Mouse (Mus musculus): ENCODE measurements at regions not wholly inside any gene's neighbourhood (a gene's known extent, or its start where the extent isn't known, plus 50 kb on each side); places are given as distances from the start of the nearest gene placed in this dataset.

DNA sequence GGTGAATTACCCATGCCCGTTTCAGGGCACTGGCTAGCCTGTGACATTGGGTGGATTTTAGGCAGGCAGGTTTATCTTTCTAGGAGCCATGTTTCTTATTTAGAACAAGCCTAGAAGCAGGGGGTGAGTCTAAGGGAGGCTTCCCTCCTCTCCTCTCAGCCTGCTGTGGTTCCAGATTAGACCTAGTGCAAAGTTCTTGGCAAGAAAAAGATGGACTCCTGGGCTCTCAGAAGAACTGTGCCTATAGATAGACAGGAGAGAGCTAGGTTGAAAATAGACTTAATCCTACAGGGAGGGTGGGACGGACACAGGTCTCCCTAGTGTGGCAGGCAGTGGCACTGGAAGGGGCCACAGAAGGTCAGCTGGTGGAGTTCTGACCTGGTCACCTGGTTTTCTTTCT lies 95.3 kb downstream of the Chst1 start:
- peaks cover 38% of the 10 kb centered on the region for H3K27me3 ChIP-seq (replicated peaks)
- no peak overlapping the region for H3K9ac ChIP-seq (ENCODE audit: insufficient read depth, low read depth)
- in situ Hi-C loops (cut with MboI; ENCODE audit: low pct_ligation_motif_present, low pct_unique_long_range_greater_than_20kb, low sequenced_read_pairs) (no loop called here), dilution Hi-C loops (cut with MboI; ENCODE audit: extremely low pct_ligation_motif_present, extremely low pct_unique_long_range_greater_than_20kb, low sequenced_read_pairs) (no loop called here)
- no peak for DNase-seq (ENCODE audit: extremely low read depth)
- no peaks in the 10 kb centered on the region for H3K79me2 ChIP-seq (replicated peaks; ENCODE audit: control insufficient read depth, extremely low read depth, insufficient read depth, poor library complexity, severe bottlenecking)
- peaks cover 18 to 40% of the 10 kb centered on the region in 2 experiments; a peak in 3 of 4 replicates for H3K4me1 ChIP-seq (ENCODE audit: control insufficient read depth in 1 of 2, insufficient read depth in 2 of 2)
- H3K4me3 ChIP-seq (replicated peaks in 1 of 3; ENCODE audit: low read depth in 2 of 3, low read length in 2 of 3, poor library complexity in 1 of 3) = no peak overlapping the region
- H3K4me2 ChIP-seq (ENCODE audit: insufficient read depth, low read depth, poor library complexity, severe bottlenecking) = no peak overlapping the region
- no peak overlapping the region for H3K27ac ChIP-seq (ENCODE audit: insufficient read depth, low read depth)
- H3K9me3 ChIP-seq (replicated peaks; ENCODE audit: low read length) = no peaks in the 10 kb centered on the region
- TF ChIP-seq KAT2A (IDR thresholded peaks at IDR 0.05; ENCODE audit: insufficient replicate concordance, low read length) (no peak), ZKSCAN1 (IDR thresholded peaks at IDR 0.05; ENCODE audit: borderline replicate concordance, low read depth, low read length) (no peak), MAFK (IDR thresholded peaks at IDR 0.05; ENCODE audit: insufficient replicate concordance, low read length) (no peak), POLR2A (IDR thresholded peaks at IDR 0.05; ENCODE audit: low read depth, low read length) (no peak), EP300 (IDR thresholded peaks at IDR 0.05; ENCODE audit: low read length) (no peak), POLR2AphosphoS2 (IDR thresholded peaks at IDR 0.05; ENCODE audit: low read depth, low read length) (no peak), GABPA (IDR thresholded peaks at IDR 0.05; ENCODE audit: insufficient replicate concordance, low read depth, low read length) (no peak), ZMIZ1 (IDR thresholded peaks at IDR 0.05; ENCODE audit: low read depth, low read length) (no peak), CHD1 (IDR thresholded peaks at IDR 0.05; ENCODE audit: low read depth, low read length) (no peak), SMC3 (IDR thresholded peaks at IDR 0.05; ENCODE audit: low read depth, low read length) (no peak), CTCF (conservative IDR thresholded peaks at IDR 0.05 in 1 of 2, IDR thresholded peaks at IDR 0.05 in 1 of 2; ENCODE audit: low read depth in 2 of 2, low read length in 2 of 2) (no peak), ZC3H11A (IDR thresholded peaks at IDR 0.05; ENCODE audit: low read depth, low read length) (no peak), PAX5 (IDR thresholded peaks at IDR 0.05; ENCODE audit: low read length) (no peak), RAD21 (IDR thresholded peaks at IDR 0.05; ENCODE audit: low read depth, low read length) (no peak), MEF2A (IDR thresholded peaks at IDR 0.05; ENCODE audit: borderline replicate concordance, low read depth, low read length) (no peak), BHLHE40 (IDR thresholded peaks at IDR 0.05; ENCODE audit: low read depth, low read length) (no peak), TCF12 (IDR thresholded peaks at IDR 0.05; ENCODE audit: low read depth, low read length) (no peak), SIN3A (IDR thresholded peaks at IDR 0.05; ENCODE audit: low read length) (no peak), E2F4 (IDR thresholded peaks at IDR 0.05; ENCODE audit: insufficient replicate concordance, low read depth, low read length) (no peak), IRF4 (IDR thresholded peaks at IDR 0.05; ENCODE audit: low read depth, low read length) (no peak)
- H3K36me3 ChIP-seq (replicated peaks in 1 of 2; ENCODE audit: control insufficient read depth in 1 of 2, insufficient read depth in 1 of 2, low read length in 1 of 2) = no peaks in the 10 kb centered on the region

DNA sequence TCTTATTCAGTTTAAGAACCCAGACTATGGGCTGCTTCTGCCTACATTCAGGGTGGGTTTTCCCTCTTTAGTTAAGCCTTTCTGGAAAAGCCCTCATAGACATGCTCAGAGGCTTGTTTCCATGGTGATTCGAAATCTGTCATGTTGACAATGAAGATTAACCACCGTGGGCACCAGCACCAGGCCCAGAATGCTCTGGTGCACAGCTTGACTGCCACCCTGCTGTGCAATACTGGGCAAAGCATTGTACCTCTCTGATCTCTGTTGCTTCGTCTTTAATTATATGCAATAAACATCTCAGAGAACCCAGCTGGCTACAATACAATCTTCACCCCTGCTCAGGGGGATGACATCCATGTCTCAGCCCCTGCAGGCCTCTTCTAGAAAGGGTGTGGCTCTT lies 96.4 kb downstream of the Chst1 start:
- H3K79me2 ChIP-seq (replicated peaks; ENCODE audit: control insufficient read depth, extremely low read depth, insufficient read depth, poor library complexity, severe bottlenecking) = no peaks in the 10 kb centered on the region
- dilution Hi-C loops (cut with MboI; ENCODE audit: extremely low pct_ligation_motif_present, extremely low pct_unique_long_range_greater_than_20kb, low sequenced_read_pairs) = no loop called here
- TF ChIP-seq IRF4 (IDR thresholded peaks at IDR 0.05; ENCODE audit: low read depth, low read length) = no peak
- TF ChIP-seq MAFK (IDR thresholded peaks at IDR 0.05; ENCODE audit: insufficient replicate concordance, low read length) = no peak
- TF ChIP-seq TCF12 (IDR thresholded peaks at IDR 0.05; ENCODE audit: low read depth, low read length) = no peak
- no peak for TF ChIP-seq SMC3 (IDR thresholded peaks at IDR 0.05; ENCODE audit: low read depth, low read length)
- TF ChIP-seq MAZ (IDR thresholded peaks at IDR 0.05; ENCODE audit: low read depth, low read length) = no peak
- no peak for TF ChIP-seq BHLHE40 (IDR thresholded peaks at IDR 0.05; ENCODE audit: low read depth, low read length)
- no peak for TF ChIP-seq ZKSCAN1 (IDR thresholded peaks at IDR 0.05; ENCODE audit: borderline replicate concordance, low read depth, low read length)
- TF ChIP-seq NRF1 (IDR thresholded peaks at IDR 0.05; ENCODE audit: low read depth, low read length) = no peak
- no peak for TF ChIP-seq MEF2A (IDR thresholded peaks at IDR 0.05; ENCODE audit: borderline replicate concordance, low read depth, low read length)
- TF ChIP-seq ELF1 (IDR thresholded peaks at IDR 0.05; ENCODE audit: low read depth, low read length) = no peak
- no peak for TF ChIP-seq POLR2A (IDR thresholded peaks at IDR 0.05; ENCODE audit: low read depth, low read length)
- no peak overlapping the region for H3K4me3 ChIP-seq (replicated peaks in 1 of 3; ENCODE audit: low read depth in 2 of 3, low read length in 2 of 3, poor library complexity in 1 of 3)
- no peaks in the 10 kb centered on the region for H3K9me3 ChIP-seq (replicated peaks; ENCODE audit: low read length)
- no peak for DNase-seq (ENCODE audit: extremely low read depth)
- in situ Hi-C loops (cut with MboI; ENCODE audit: low pct_ligation_motif_present, low pct_unique_long_range_greater_than_20kb, low sequenced_read_pairs) = no loop called here
- no peaks in the 10 kb centered on the region for H3K36me3 ChIP-seq (replicated peaks in 1 of 2; ENCODE audit: control insufficient read depth in 1 of 2, insufficient read depth in 1 of 2, low read length in 1 of 2)
- no peak overlapping the region for H3K9ac ChIP-seq (ENCODE audit: insufficient read depth, low read depth)
- no peak overlapping the region for H3K27ac ChIP-seq (ENCODE audit: insufficient read depth, low read depth)
- H3K4me2 ChIP-seq (ENCODE audit: insufficient read depth, low read depth, poor library complexity, severe bottlenecking) = no peak overlapping the region
- peaks cover 8 to 29% of the 10 kb centered on the region in 2 experiments; a peak in 3 of 4 replicates for H3K4me1 ChIP-seq (ENCODE audit: control insufficient read depth in 1 of 2, insufficient read depth in 2 of 2)
- peaks cover 41% of the 10 kb centered on the region for H3K27me3 ChIP-seq (replicated peaks)
